Mouse (Mus musculus) cerebellum, adult 18-20 months (tissue): ENCODE measurements around the gene Hist1h3g.

Experiments used
- DNase-seq, 2 experiments: peaks; one replicate each; pipeline ENCODE4 v3.0.0; 2021

Gene Hist1h3g

DNA sequence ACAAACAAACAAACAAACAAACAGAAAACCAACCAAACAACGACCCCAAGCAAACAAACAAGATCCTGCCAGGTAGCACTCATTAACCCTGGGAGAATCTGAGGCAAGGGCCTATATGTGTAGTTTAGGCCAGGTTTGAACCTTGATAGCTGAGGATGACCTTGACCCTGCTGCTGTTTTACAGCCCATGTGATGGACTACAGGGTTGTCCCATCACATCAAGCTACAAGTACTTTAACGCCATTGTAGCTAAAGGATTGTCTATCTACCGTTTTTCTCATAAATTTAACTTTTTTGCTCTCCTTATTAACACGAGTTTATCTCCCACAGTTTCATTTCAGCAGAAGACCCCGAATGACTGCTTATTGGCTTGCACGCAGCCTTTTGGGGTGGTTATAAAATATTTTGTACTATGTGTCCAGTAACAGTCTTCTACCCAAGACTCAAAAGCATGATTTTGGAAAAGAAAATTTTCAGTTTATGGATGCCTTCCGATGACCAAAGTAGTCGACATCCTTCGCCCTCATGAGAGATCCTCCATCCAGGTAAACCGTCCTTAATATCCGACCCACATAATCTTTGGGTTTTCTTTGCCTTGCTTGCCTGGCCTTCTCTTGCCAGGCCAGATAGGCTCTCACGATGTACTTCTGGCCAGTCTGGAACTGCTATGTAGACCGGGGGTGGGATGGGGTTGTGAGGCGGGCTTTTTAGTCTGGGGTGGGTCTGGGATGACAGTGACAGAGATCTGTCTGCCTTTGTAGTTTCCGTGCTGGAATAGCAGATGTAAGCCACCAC, 19.2 kb upstream of the Hist1h3g start:
- DNase-seq, result no peak

DNA sequence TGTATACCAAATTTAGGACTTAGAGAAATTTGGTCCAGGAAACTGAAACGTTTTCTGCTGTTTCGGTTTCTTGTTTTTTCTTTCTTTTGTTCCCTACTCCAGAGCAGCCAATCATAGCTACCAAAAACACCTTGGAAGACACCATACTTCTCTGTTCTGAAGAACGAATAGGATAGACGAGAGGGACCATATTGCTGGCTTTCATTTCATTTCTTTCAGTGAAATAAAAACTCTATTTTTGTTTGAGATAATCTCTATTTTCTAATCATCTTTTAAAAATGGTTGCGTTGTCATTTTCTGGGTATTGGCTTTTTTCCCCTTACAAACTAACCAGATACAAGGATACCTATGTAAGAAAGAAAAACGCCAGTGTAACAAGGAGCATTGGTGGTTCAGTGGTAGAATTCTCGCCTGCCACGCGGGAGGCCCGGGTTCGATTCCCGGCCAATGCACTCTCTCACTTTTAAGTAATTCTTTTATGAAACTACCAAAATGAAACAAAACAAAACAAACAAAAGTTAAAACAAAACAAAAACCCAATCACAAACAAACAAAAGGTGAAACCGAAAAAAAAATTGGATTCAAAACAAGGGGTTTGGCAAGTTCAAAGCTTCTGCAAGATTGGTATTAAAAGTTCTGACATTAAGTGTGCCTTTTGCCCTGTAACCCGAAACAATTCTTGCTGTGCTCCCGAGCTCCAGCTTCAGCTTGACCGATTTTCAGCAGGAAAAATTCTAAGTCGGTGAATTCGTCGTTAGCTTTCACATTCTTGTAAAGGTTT, 18.2 kb upstream of the Hist1h3g start:
- DNase-seq, result peak; percentile 58 to 87

DNA sequence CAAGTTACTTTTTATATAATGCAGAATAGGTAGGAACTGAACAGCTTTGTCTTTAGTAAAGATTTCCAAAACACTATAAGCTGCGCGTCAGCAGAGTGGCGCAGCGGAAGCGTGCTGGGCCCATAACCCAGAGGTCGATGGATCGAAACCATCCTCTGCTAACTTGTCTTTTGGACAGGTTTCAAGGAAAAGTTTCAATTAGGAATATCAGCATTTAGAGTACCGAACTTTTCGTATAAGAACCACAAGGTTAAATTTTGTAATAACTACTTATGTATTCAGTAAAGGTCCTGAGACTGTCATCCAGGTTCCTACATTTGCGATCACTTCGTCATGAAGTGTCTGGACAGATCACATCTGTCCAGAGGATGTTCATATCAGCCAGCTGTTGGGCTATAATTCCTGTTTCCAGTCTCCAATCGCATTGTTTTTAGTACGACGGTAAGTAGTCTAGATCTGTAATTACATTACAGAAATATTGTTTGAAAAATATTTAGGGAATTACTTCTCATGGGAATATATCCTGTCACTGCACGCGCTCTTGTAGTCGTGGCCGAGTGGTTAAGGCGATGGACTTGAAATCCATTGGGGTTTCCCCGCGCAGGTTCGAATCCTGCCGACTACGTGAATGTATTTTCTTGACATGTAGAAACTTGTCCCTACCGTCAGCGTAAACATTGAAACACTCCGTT, 17.5 kb upstream of the Hist1h3g start:
- DNase-seq, result peak; percentile 75 to 90

DNA sequence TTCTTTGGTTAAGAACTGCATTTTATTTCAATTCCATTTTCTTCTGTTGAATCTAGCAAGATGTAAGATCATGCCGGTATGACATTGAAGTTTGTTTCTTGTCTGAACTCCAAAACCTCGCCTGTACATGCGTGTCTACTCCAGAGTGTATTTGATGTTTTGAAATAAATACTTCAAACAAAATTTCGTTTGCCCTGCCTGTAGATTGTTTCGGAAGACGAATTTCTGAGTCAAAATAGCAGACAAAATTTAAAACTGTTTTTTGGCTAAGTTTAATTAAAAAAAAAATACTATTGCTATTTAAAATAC, 17.0 kb upstream of the Hist1h3g start:
- DNase-seq, result no peak

DNA sequence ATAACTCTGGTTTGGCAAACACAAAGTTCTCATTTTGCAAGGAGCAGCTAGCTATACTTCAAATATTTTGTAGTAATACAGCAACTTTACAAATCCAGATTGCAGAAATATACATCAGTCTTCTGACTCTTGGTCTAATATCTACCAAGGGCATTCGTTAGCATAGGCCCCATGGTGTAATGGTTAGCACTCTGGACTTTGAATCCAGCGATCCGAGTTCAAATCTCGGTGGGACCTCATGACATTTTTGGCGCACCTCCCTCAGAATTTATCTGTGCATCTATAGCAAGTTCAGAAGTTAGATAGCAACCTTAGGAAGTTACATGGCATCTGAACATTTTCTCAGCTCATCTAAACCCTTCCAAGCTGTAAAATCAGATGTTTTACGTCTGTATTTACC, 16.3 kb upstream of the Hist1h3g start:
- DNase-seq, result peak; percentile 66 to 84

DNA sequence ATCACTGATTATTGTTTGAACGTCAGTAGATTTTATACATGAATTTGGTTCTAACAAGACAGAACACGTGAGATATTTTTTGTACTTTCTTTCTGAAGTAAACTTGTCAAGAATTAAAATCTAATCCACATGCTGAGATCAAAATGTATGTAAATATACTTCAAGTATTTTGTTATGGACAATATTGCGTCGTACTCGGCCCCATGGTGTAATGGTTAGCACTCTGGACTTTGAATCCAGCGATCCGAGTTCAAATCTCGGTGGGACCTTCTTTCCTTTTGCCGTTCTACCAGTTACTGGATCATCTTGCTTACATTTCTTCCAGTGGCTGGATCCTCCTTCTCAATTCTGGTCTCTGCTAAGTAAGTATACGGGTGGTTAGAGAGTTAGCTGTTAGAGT, 15.8 kb upstream of the Hist1h3g start:
- peak; percentile 64 to 81 for DNase-seq

DNA sequence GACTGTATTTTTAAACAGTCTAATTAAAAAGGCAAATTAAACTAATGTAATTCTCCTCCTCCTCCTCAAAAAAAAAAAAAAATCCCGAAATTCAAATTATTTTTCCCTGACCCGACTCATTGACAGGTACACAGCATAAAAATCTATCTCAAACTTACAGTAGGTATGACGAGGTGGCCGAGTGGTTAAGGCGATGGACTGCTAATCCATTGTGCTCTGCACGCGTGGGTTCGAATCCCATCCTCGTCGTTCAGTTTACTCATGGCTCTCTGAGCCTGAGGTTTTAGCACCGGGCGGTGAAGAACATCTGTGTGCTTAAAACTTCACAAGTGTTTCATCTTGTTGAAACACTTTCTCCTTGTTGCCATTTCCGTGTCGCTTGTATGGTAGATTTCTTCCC, 13.5 kb upstream of the Hist1h3g start:
- peak; percentile 64 to 78 for DNase-seq

DNA sequence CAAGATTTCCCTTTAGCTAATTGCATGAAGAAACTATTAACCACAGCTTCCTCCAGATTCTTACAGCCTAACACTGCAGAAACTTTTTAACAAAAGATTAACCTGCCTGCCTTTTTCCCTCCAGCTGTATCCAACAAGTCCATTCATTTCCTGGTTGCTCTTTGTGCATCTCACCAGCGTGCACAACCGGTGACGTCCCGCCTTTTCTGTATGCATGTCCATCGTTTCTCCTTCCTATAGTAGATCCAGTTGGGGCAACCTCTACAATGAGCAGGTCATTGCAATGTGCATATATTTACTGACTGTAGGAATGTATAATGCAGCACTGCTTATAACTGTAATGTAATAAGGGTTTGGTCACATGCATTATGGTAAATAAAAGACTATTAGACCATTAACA, 11.2 kb upstream of the Hist1h3g start:
- DNase-seq, result no peak

DNA sequence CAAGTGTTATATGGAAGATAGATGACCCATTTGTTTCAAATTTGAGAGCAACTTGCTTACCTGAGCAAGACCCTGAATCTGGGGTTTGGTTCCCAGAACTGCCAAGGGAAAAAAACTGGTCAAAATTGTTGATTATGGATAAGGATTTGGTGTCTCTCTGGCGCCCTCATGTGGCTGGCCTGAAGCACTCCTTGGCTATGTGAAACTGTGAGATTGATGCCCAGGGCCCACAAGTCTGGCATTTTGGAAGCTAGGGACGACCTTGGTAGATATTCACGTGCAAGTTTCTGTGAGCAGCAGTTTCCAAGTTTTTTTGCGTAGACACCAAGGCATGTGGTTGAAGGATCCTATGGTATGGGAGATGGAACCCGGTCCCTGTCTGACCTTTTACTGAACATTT, 10.6 kb upstream of the Hist1h3g start:
- peak; percentile 73 to 75 for DNase-seq

DNA sequence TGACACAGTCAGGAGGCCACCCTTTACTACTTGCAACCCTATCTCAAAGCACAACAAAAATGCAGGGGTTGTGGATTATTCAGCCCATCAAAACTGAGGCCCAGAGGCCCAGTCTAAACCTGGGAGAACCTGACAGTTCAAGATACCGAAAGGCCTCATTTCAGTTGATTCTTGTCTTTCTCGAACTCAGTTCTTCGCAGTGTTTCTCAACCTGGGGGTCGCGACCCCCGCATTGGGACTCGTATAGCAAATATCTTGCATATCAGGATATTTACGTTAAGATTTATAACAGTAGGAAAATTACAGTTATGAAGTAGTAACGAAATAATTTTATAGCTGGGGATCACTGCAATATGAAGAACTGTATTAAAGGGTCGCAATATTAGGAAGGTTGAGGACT, 9.3 kb upstream of the Hist1h3g start:
- no peak for DNase-seq

DNA sequence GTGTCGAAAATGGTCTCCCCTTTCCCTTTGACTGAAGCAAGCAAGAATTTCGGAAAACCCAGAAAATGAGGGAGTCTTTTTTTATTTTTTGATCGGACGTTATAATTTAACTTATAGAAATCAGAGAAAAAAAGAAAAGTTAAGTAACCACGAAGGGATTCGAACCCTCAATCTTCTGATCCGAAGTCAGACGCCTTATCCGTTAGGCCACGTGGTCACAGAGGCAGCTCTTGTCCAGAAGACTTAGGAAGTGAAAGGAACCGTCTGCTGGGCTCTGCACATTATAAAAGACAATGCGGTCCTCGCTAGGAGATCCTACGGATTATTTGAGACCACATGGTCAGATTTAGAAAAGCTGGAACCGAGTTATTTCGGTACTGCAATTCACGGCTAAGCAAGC, 8.9 kb upstream of the Hist1h3g start:
- DNase-seq, result peak; percentile 82 to 89

DNA sequence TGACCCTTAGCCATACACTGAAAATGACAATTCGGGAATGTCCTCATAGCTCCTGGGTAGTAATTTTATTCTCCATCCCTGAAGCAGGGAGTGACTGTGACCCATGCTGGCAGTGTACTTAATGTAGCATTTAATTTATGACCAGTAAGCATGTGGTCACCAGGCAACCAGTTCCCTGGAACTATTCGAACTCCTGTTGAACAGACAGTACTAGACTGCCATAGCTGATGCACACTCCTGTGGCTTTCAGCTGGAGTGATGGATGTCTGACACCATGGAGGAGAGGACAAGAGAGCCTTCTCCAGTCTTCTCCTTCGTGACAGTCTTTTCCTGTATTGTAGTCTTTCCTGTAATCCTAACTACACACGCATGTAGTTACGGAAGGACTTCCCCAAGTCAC, 6.2 kb upstream of the Hist1h3g start:
- DNase-seq, result no peak

DNA sequence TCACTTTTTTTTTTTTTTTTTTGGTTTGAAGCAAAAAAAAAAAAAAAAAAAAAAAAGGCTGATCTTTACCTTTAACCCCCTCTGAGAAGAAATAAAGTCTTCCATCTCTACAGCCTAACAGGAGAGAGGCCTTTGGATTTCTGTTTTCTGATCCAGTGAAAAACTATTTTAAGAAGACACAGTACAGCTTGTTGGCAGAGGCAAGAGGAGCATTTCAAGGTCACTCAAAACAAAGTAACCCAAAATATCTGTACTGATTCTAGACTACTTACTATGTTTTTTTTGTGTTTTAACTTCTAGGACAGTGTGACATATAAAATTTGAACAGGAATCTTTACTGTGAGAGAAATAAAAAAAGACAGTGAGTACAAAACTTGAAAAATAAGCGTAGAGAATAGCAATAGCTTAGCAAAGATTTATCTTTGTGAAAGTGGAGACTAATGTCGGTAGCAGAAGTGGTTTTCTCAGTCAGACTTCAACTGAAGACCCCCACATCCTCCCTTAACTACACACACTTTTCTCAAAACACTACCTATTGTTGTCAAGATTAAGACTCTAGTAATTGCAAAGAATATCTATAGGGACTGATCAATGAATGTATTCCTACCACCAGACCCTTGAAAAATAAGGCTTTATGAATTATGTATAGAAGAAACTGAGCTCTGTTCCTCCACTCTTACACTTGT, 5.6 kb upstream of the Hist1h3g start:
- no peak for DNase-seq

DNA sequence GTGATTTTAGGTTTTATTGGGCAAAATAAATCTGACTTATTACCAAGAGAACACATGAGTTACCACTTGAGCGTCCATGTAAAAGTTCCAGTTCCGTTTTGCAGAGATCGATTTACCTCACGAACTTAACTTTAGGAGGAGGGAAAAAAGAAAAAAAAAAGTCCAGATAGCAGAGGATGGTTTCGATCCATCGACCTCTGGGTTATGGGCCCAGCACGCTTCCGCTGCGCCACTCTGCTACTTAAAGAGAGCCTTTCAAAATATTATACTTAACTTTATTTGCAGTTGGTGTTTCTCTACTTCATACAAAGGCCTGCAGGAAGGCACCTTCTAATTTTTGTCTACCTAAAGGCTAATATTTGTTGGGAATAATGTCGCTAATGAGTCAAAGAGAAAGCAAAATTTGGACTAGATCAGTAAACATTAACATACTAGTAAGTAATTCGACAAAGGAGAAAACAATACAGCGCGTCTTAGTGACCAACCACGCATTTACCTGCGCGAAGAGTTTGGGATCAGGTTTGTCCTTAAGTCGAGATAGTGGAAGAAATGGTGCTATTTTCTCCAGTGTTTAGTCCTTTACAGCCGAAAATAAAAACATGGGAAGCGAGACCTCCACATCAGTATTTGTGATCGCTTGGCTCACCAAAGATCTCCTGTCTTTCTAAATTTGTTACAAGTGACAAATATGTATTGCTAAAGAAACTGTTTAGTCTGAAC, 4.9 kb upstream of the Hist1h3g start:
- peak; percentile 43 to 67 for DNase-seq

DNA sequence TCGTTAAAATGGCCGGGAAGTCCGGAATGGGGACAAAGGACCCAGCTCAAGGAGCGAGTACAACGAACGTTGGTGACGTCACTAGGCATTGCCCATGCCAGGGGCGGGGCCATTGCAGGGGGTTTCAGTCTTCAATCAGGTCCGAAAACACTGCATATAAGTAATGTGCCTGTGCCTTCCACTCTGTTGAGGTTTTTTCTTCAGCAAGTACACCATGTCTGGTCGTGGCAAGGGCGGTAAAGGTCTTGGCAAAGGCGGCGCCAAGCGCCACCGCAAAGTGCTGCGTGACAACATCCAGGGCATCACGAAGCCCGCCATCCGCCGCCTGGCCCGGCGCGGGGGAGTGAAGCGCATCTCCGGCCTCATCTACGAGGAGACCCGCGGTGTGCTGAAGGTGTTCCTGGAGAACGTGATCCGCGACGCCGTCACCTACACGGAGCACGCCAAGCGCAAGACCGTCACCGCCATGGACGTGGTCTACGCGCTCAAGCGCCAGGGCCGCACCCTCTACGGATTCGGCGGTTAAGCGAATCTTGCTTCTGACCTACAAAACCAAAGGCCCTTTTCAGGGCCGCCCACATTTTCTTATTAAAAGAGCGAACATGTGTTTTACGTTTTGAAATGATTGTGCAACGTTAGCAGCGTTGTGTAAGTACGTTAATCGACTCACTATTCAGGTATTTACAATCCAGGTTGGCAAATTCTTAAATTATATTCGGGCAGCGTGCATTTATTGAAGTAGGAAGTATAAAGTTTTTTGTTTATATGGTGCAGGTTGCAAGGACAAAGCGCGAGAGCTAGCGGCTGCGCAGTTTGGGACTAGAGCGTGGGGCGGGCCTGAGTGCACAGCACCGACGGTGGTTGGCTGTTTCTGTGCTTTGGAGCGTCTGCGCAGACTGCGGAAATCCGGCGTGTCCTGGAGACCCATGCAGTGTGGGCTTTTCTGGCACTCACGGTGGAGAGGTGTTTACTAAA, 4.0 kb upstream of the Hist1h3g start, which contains the start of gene Hist1h4h:
TSS of gene Hist1h4h (plus strand) at position 150 of the 975 bp plus-strand sequence.
- DNase-seq, result peak; percentile 95 to 97

DNA sequence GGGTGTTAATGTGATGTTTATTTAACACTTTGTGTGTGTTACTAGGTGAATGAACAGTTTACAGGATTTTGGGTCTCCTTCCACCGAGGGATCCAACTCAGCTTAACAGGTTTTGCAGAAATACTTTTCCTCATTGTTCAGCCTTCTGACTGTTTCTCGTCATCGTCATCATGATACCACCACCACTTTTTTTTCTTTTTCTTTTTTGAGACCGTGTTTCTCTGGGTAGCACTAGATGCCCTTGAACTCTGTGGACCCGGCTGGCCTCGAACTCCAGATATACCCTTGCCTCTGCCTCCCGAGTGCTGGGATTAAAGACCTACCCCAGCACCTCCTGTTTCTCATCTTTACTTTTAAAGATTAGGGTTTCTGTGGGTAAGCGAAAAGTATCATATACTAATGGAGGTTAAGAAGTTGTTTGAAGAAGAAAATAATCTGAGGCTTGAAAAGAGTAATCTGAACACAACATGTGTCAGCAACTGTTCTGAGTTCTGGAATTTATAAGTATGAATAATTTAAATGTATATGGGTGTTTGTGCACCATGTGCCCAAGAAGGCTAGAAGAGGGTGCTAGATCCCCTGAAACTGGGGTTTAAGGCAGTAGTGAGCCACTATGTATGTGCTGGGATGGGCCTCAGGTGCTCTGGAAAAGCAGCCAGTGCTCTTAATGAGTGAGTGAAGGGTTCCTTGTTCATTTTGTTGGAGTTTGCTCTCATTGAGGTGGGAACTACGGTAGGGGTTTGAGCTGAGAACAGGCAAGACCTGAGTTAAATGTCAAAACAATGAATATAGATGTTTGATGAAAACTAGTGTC, 2.8 kb upstream of the Hist1h3g start:
- DNase-seq, result no peak

DNA sequence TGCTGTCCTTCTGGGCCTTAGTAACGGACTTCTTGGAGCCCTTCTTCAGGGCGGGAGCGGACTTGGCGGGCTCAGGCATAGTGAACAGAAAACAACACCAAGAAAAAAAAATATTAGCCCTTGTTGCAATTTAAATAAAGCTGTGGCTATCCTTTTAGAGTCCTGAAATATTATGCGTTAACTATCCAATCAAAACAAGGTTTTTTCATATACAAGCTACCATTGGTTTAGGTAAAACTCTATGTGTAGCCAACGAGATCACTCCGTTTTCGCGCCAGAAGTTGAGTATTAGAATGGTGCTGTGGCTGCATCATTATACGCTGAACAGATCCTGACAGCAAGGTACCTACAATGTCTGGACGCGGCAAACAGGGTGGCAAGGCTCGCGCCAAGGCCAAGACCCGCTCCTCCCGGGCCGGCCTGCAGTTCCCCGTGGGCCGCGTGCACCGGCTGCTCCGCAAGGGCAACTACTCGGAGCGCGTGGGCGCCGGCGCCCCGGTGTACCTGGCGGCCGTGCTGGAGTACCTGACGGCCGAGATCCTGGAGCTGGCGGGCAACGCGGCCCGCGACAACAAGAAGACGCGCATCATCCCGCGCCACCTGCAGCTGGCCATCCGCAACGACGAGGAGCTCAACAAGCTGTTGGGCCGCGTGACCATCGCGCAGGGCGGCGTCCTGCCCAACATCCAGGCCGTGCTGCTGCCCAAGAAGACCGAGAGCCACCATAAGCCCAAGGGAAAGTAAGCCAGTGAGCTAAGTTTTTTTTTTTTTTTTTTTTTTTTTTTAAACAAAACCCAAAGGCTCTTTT, 1.5 kb upstream of the Hist1h3g start, which contains the start of gene Hist1h2af:
TSS of gene Hist1h2af (plus strand) at position 347 of the 808 bp plus-strand sequence.
- peak; percentile 66 to 77 for DNase-seq

DNA sequence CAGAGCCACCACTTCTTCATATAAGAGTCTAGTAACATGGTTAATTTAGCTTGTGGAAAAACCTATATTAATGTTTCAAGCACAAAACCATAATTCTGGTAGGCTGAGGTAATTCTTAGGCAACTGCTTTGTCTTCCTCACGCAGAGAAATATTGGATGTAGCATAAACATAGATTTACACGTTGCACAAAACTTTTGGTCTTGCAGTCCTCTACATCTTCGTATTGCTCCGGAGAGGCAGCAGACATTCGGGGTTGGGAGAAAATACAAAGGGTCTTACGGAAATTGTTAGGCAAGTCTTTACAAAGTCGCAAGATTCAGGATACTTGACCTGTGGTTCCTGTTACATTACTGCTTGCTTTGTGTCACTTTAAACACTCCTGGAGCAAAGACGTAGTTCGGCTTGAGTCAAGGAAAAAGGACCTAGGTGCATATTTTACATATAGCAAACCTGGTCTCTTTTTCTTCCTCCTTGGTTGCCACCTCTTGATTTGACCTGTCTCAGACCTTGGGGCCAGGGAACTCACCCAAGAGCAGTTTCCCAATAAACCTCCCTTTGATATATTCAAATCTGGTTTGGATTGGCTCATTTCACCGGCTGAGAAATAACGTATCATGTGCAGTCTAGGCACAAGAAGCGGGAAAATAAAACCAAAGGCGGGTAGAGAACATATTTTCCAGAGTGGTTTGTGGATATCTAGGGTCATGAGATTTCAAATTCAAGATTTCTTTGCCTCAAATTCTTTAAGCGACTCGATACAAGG, 672 bp upstream of the Hist1h3g start:
- no peak for DNase-seq
